Mouse (Mus musculus) small intestine, adult 2 months (tissue): ENCODE data around the gene Phlpp1. TPM values are rescaled to one million over a fixed set of nuclear protein-coding genes. Genes with fewer than 3 reads are reported as not detected.

Source experiments
- H3K27ac ChIP-seq: fragments of 200-500 bp; 2 replicates; pipeline ENCODE4 v1.5.1; 2012; ENCODE audit warnings: low read depth, low read length, control low read depth, inconsistent platforms; ENCODE audit not compliant: insufficient read depth
- H3K27me3 ChIP-seq: fragments of 200-500 bp; 2 replicates; pipeline ENCODE4 v1.6.1; 2012; ENCODE audit warnings: mild to moderate bottlenecking, moderate library complexity, low read length, inconsistent platforms; ENCODE audit not compliant: control insufficient read depth, insufficient read depth
- H3K36me3 ChIP-seq: fragments of 200-500 bp; 2 replicates; pipeline ENCODE4 v1.6.1; 2012; ENCODE audit warnings: mild to moderate bottlenecking, low read length, control low read depth, inconsistent platforms; ENCODE audit not compliant: control insufficient read depth, insufficient read depth
- H3K4me1 ChIP-seq: fragments of 200-500 bp; 2 replicates; pipeline ENCODE4 v1.6.1; 2012; ENCODE audit warnings: low read length, inconsistent platforms, mixed read lengths; ENCODE audit not compliant: control insufficient read depth, insufficient read depth, insufficient read length
- H3K4me3 ChIP-seq: fragments of 200-500 bp; 2 replicates; pipeline ENCODE4 v1.5.1; 2012; ENCODE audit warnings: low read depth, mild to moderate bottlenecking, control low read depth, inconsistent platforms, low read length, moderate library complexity
- CTCF ChIP-seq: fragments of 200-500 bp; IDR thresholded peaks from 2 replicates; pipeline ENCODE4 v1.5.1; 2012; ENCODE audit warnings: low read depth, mild to moderate bottlenecking, control low read depth, inconsistent platforms, low read length, moderate library complexity, mixed read lengths; ENCODE audit not compliant: insufficient replicate concordance, insufficient read length; ENCODE audit errors: extremely low read depth
- POLR2A ChIP-seq: fragments of 200-500 bp; IDR thresholded peaks from 2 replicates; pipeline ENCODE4 v1.6.1; 2012; ENCODE audit warnings: low read depth, mild to moderate bottlenecking, control low read depth, inconsistent platforms, low read length, moderate library complexity
- WGBS: fragments of 180-500 bp; shearing (Covaris S2); methylation state at CpG from one replicate; pipeline ENCODE4 v1.1.7; 2018; 5-methylcytosine and 5-hydroxymethylcytosine counted together
- polyA plus RNA-seq: library from polyadenylated mRNA; depleted of rRNA; stranded (reverse); fragments of >200 nt; gene quantifications from 2 replicates; pipeline ENCODE4 v1.2.3, GENCODE M21; 2012

The Phlpp1 gene
- polyA plus RNA-seq, 1 experiment, result 6.5 TPM

DNA sequence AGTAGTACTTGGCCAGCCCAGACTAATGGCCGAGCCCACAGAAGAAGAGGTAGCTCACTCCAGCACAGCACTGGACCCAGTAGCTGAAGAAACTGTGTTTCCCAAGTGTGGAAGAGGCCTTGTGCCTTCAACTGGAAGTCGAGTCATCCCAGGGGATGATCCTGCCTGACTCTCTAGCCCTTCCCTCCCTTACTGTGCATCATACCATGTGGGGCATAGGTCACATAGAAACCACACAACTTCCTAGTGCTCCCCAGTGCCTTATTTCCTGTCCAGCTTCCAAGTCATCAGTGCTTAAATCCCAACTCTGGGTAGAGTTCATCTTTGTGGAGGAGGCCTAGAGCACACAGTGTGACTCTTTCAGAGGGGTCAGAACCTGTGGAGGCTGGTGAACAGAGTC, 223.1 kb downstream of the Phlpp1 start:
- TF ChIP-seq CTCF (no peak), POLR2A (no peak)
- Histone ChIP-seq H3K27me3 (no peaks in the 10 kb centered on the region), H3K36me3 (peaks cover 13% of the 10 kb centered on the region), H3K27ac (no peak overlapping the region), H3K4me3 (no peak overlapping the region), H3K4me1 (no peaks in the 10 kb centered on the region)
- WGBS, result 61% methylated on average over 2 of the region's 2 CpGs

DNA sequence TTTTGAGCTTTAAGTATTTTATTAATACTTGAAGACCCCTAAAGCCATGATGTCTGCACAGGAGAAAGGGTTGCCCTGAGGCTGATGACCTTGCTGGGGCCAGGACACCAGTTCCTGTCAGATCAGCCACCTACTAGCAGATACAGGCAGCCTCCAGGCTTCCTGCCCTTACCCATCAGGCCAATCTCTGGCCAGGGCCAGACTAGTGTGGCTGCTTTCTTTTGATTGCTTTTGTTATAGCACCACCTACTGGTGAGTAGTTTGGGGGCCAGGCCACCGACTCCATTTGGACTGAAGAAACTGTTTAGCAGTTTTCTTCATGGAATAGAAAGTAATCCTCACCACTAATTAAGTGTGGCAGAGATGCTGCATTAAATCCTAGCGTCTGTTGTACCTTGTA, 223.9 kb downstream of the Phlpp1 start:
- 7% methylated on average over 2 of the region's 2 CpGs for WGBS
- peak; percentile 74; the same call in 1 of the 2 replicates for TF ChIP-seq CTCF
- no peak for TF ChIP-seq POLR2A
- H3K4me3 ChIP-seq, result no peak overlapping the region
- H3K4me1 ChIP-seq, result no peaks in the 10 kb centered on the region
- no peak overlapping the region for H3K27ac ChIP-seq
- H3K27me3 ChIP-seq, result no peaks in the 10 kb centered on the region
- peaks cover 13% of the 10 kb centered on the region for H3K36me3 ChIP-seq

DNA sequence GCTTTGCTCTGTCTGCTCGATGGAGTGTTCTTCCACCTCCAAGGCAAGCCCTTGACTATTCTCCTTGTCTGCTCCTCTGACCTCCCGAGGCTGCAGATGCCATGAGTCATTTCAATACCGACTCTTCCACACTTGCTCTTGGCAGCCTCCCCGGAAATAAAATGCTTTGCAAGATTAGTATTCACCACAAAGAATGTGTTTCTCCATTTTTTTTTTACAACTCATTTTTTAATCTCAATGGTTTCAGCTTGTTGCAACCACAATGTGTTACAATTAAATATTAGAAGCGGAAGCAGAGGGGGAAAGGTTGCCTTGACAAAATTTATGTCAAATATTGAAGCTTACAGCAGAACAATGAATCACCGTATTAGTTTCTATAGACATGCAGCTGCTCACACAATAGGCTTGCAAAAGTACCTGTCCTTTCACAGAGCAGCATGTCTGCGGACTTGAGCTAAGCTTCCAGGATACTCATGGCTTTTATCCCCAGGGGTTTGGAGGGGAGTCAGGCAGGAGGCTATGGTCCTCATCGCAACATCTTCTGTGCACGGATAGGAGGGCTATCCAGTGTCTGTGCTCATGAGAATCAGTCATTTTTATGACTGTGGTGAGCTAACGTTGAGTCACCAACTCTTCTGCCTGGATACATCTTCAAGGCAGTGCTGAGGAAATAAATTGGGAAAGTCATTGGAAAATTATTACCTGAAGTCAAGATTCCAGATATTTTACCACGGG, 229.5 kb downstream of the Phlpp1 start:
- no peak overlapping the region for H3K4me3 ChIP-seq
- H3K27me3 ChIP-seq, result no peaks in the 10 kb centered on the region
- H3K4me1 ChIP-seq, result no peaks in the 10 kb centered on the region
- H3K27ac ChIP-seq, result no peak overlapping the region
- no peaks in the 10 kb centered on the region for H3K36me3 ChIP-seq
- WGBS, result 43% methylated on average over 11 of the region's 11 CpGs
- TF ChIP-seq POLR2A (no peak), CTCF (no peak)

DNA sequence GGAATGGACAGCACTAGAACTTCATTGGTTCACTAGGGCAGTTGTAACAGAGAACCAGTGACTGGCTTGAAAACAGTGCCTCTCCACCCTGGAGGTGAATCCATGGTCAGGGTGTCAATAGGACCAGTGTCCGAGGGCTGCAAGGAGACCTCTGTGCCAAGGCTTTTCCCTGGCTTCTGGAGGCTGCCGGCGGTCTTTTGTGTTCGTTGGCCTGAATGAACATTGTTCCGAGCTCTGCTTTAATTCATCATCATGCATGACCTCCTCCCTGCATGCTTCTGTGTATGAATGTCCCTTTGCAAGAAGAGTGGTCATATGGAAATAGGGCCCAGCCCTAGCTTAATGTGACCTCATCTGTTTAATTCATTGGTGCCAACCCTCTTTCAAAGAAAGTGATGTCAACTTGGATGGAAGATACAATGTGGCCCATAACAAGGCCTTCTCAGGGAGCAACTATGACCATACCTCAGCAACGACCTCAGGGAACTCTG, 231.5 kb downstream of the Phlpp1 start:
- Histone ChIP-seq H3K4me1 (peaks cover 7% of the 10 kb centered on the region; the same call in 1 of the 2 replicates), H3K27me3 (no peaks in the 10 kb centered on the region), H3K4me3 (no peak overlapping the region), H3K36me3 (no peaks in the 10 kb centered on the region), H3K27ac (no peak overlapping the region)
- TF ChIP-seq POLR2A (no peak), CTCF (no peak)
- WGBS, result 91% methylated on average over 6 of the region's 6 CpGs

DNA sequence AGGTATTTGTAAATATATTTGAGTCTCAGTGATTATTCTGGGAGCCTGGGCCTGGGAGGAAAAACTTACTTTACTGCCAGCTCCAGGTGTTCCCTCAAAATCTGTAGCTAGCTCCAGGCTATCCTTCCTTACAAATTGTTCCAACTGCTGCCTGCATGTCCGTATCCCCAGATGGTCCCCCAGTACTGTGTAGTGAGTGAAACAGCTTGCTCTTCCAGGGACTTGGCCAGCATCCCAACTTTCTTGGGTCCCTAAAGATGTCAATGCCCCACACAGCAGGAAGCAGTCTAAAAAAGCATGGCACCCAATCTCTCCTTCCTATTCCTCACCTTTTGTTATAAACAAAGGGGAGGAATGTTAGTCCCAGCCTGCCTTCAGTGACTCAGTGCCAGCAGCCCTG, 235.3 kb downstream of the Phlpp1 start:
- TF ChIP-seq POLR2A (no peak), CTCF (no peak)
- Histone ChIP-seq H3K4me1 (peaks cover 13% of the 10 kb centered on the region; the same call in 1 of the 2 replicates), H3K27me3 (no peaks in the 10 kb centered on the region), H3K4me3 (no peak overlapping the region), H3K27ac (no peak overlapping the region), H3K36me3 (no peaks in the 10 kb centered on the region)
- WGBS, result 75% methylated on average over 1 of the region's 1 CpGs

DNA sequence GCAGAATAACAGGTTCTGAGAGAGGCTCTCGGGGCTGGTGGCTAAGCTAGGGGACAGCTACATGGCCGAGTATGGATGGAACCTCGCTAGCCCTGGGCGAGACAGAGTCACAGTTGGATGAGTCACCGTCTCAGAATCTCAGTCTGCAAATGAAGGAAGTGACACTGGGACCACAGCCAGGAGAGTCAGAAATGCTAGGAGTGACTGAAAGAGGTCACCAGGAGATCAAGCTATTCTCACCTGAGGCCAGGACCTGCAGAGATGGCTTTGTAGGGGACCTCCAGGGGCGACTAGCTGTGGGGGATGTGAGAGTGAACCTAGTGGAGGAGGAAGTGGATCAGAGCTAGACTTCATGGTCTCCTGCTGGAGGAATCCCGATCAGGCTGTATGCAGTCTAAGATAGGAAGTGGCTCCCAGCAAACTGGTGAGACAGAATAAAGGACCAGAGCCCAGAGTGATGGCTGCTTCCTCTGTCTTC, 236.4 kb downstream of the Phlpp1 start:
- no peak overlapping the region for H3K4me3 ChIP-seq
- TF ChIP-seq POLR2A (no peak), CTCF (no peak)
- H3K4me1 ChIP-seq, result peaks cover 13% of the 10 kb centered on the region; the same call in 1 of the 2 replicates
- H3K27ac ChIP-seq, result no peak overlapping the region
- WGBS, result 13% methylated on average over 7 of the region's 7 CpGs
- no peaks in the 10 kb centered on the region for H3K27me3 ChIP-seq
- no peaks in the 10 kb centered on the region for H3K36me3 ChIP-seq

DNA sequence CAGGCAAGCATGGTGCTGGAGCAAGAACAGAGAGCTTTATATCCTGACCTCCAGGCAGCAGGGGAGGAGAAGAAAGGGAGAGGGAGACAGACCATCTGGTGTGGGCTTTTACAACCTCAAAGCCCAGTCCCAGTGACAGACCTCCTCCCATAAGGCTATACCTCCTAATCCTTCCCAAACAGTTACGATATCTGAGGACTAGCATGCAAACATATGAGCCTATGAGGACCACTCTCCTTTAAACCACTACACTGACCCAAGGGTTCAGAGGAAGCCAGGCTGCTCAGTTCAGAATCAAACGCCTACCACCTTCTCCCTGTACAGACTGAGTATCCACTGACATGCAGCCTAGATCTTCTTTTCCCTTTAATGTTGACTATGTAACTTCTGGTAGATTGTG, 239.3 kb downstream of the Phlpp1 start:
- no peak overlapping the region for H3K4me3 ChIP-seq
- WGBS, result 74% methylated on average over 2 of the region's 2 CpGs
- no peak for TF ChIP-seq CTCF
- TF ChIP-seq POLR2A, result no peak
- no peaks in the 10 kb centered on the region for H3K36me3 ChIP-seq
- no peak overlapping the region for H3K27ac ChIP-seq
- peaks cover 13% of the 10 kb centered on the region; the same call in 1 of the 2 replicates for H3K4me1 ChIP-seq
- no peaks in the 10 kb centered on the region for H3K27me3 ChIP-seq
